Mouse (Mus musculus) right cerebral cortex, postnatal 10 days (tissue): ENCODE data around the gene Lrrc4.

Experiments used
- DNase-seq, 2 experiments: peaks; one replicate each; pipeline ENCODE4 v3.0.0; 2021; ENCODE audit warnings: low spot score in 2 of 2

The Lrrc4 gene

GRCm38 (mm10) chr6:28825894-28826293 lies 5.7 kb downstream of the Lrrc4 start:
- DNase-seq, result no peak

- DNase-seq, result peak in 1 of 2 experiments; percentile 40
These were observed 7.7 kb downstream of the Lrrc4 start for GRCm38 (mm10) chr6:28823802-28824201.

GRCm38 (mm10) chr6:28823375-28823774 lies 8.2 kb downstream of the Lrrc4 start:
- no peak for DNase-seq

- no peak for DNase-seq
These were observed 9.3 kb downstream of the Lrrc4 start for GRCm38 (mm10) chr6:28822296-28822695.

- peak in 1 of 2 experiments; percentile 53 for DNase-seq
These were observed 11.8 kb downstream of the Lrrc4 start for GRCm38 (mm10) chr6:28819509-28820358.

- DNase-seq, result peak; percentile 57 to 77
These were observed 14.5 kb downstream of the Lrrc4 start for GRCm38 (mm10) chr6:28817039-28817438.

GRCm38 (mm10) chr6:28814895-28815294 lies 16.7 kb downstream of the Lrrc4 start:
- no peak for DNase-seq

- no peak for DNase-seq
These were observed 18.5 kb downstream of the Lrrc4 start for GRCm38 (mm10) chr6:28813057-28813456.

GRCm38 (mm10) chr6:28804751-28805150 lies 26.8 kb downstream of the Lrrc4 start:
- DNase-seq, result no peak

GRCm38 (mm10) chr6:28803678-28804279 lies 27.8 kb downstream of the Lrrc4 start:
- DNase-seq, result no peak

GRCm38 (mm10) chr6:28800976-28801375 lies 30.6 kb downstream of the Lrrc4 start:
- DNase-seq, result peak; percentile 55 to 58

GRCm38 (mm10) chr6:28799818-28800217 lies 31.7 kb downstream of the Lrrc4 start:
- peak in 1 of 2 experiments; percentile 14 for DNase-seq

GRCm38 (mm10) chr6:28795792-28796515 lies 35.6 kb downstream of the Lrrc4 start:
- no peak for DNase-seq

GRCm38 (mm10) chr6:28795380-28795779 lies 36.2 kb downstream of the Lrrc4 start:
- DNase-seq, result no peak

GRCm38 (mm10) chr6:28791809-28792208 lies 39.7 kb downstream of the Lrrc4 start:
- DNase-seq, result no peak

GRCm38 (mm10) chr6:28791183-28791582 lies 40.4 kb downstream of the Lrrc4 start:
- DNase-seq, result no peak

GRCm38 (mm10) chr6:28789685-28790084 lies 41.9 kb downstream of the Lrrc4 start:
- DNase-seq, result no peak

- no peak for DNase-seq
These were observed 44.4 kb downstream of the Lrrc4 start for GRCm38 (mm10) chr6:28787133-28787532.

- no peak for DNase-seq
These were observed 45.8 kb downstream of the Lrrc4 start for GRCm38 (mm10) chr6:28785770-28786169.

- DNase-seq, result no peak
These were observed 47.6 kb downstream of the Lrrc4 start for GRCm38 (mm10) chr6:28783953-28784352.

GRCm38 (mm10) chr6:28783082-28783647 lies 48.4 kb downstream of the Lrrc4 start:
- DNase-seq, result no peak

- DNase-seq, result peak; percentile 67 to 80
These were observed 49.9 kb downstream of the Lrrc4 start for GRCm38 (mm10) chr6:28781696-28782095.
